In the genomic region with DNA sequence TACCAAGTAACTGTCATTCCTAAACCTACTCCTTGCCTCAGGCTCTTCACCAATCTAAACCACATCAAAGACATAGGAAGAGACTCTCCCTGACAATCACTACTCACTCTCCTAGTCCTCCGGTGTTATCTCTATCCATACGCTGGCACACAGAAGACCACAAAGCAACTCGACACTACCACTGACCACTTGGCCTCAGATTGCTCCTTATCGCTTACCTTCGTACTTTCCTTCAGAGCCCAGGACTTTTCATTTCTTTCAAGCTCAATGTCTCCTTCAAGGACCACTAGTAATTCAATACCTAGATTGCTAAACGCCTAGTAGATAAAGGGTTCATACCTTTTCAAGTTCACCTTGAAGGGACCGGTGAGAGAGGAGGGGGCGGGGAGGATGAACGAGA, we compare ENCODE assay signal across 10 mouse cellular contexts. TPM values are rescaled to one million over a fixed set of nuclear protein-coding genes. Genes with fewer than 3 reads are reported as not detected.
A peak's percentile ranks its signal among the peaks of the same experiment; 100 is the strongest.
DNase-seq lines count a peak whose midpoint lies in the region; ATAC-seq and TF ChIP-seq lines count a peak whose summit lies in the region.
"Had no signal": no experiment of that assay in that cellular context is flagged by ENCODE, and none has a peak within 500 bp of the region (broad histone marks: within the 10 kb centered on the region; RNA-seq: fewer than 3 reads in every experiment).

No protein-coding gene starts in this region.

- H3K27ac ChIP-seq in lung, embryonic 15.5 days = no peak overlapping the region; the same call in 1 of the 2 replicates
- no peak overlapping the region for H3K27ac ChIP-seq in forebrain, embryonic 10.5 days
- H3K27ac ChIP-seq in limb, embryonic 11.5 days (replicated peaks; ENCODE audit: low read depth, low read length) = no peak overlapping the region
- peak overlapping the region; percentile 48 for H3K27ac ChIP-seq in small intestine, adult 2 months (ENCODE audit: insufficient read depth, low read depth, low read length)

- peak overlapping the region; percentile 67 for H3K4me2 ChIP-seq in lung, embryonic 15.5 days
- peak overlapping the region; percentile 77 for H3K4me2 ChIP-seq in limb, embryonic 11.5 days (ENCODE audit: low read depth, severe bottlenecking)

- intact Hi-C loops in gastrocnemius, postnatal 14 days (cut with DNase I; ENCODE audit: low total_unique reads) = loop anchor here (5.0 kb wide), 1 partner anchor 67 kb away; no protein-coding TSS in a partner anchor

- H3K9ac ChIP-seq in lung, embryonic 15.5 days = peak overlapping the region; percentile 55
- no peak overlapping the region for H3K9ac ChIP-seq in limb, embryonic 11.5 days (ENCODE audit: low read length)

- no peaks in the 10 kb centered on the region for H3K27me3 ChIP-seq in lung, embryonic 15.5 days
- no peaks in the 10 kb centered on the region for H3K27me3 ChIP-seq in forebrain, embryonic 10.5 days (ENCODE audit: poor library complexity, severe bottlenecking)
- no peaks in the 10 kb centered on the region for H3K27me3 ChIP-seq in limb, embryonic 11.5 days (ENCODE audit: control insufficient read depth, insufficient read depth, low read length)
- no peaks in the 10 kb centered on the region for H3K27me3 ChIP-seq in small intestine, adult 2 months (ENCODE audit: control insufficient read depth, insufficient read depth, low read length)

- ATAC-seq in lung, embryonic 15.5 days (ENCODE audit: borderline replicate concordance, extremely low read depth, low FRiP score, low TSS enrichment) = no peak
- ATAC-seq in limb, embryonic 11.5 days (ENCODE audit: insufficient number of reproducible peaks, low FRiP score, low TSS enrichment, low read depth) = no peak

- TF ChIP-seq CTCF in small intestine, adult 2 months (IDR thresholded peaks at IDR 0.05; ENCODE audit: extremely low read depth, insufficient read length, insufficient replicate concordance, low read depth, low read length) = no peak

- H3K4me3 ChIP-seq in lung, embryonic 15.5 days = peak overlapping the region; percentile 70
- peak overlapping the region; percentile 69 for H3K4me3 ChIP-seq in forebrain, embryonic 10.5 days
- peak overlapping the region; percentile 71 for H3K4me3 ChIP-seq in limb, embryonic 11.5 days (ENCODE audit: low read depth, low read length)
- no peak overlapping the region for H3K4me3 ChIP-seq in small intestine, adult 2 months (ENCODE audit: low read depth, low read length)

- H3K36me3 ChIP-seq in lung, embryonic 15.5 days = peaks cover 9% of the 10 kb centered on the region; the same call in 1 of the 2 replicates
- peaks cover 50% of the 10 kb centered on the region for H3K36me3 ChIP-seq in forebrain, embryonic 10.5 days (replicated peaks)
- H3K36me3 ChIP-seq in limb, embryonic 11.5 days (ENCODE audit: control insufficient read depth, insufficient read depth, low read length) = no peaks in the 10 kb centered on the region; the same call in 1 of the 2 replicates
- H3K36me3 ChIP-seq in small intestine, adult 2 months (ENCODE audit: control insufficient read depth, insufficient read depth, low read length) = peaks cover 3% of the 10 kb centered on the region; the same call in 1 of the 2 replicates

- H3K4me1 ChIP-seq in lung, embryonic 15.5 days = peaks cover 20% of the 10 kb centered on the region
- H3K4me1 ChIP-seq in forebrain, embryonic 10.5 days = peaks cover 25% of the 10 kb centered on the region
- peaks cover 11% of the 10 kb centered on the region for H3K4me1 ChIP-seq in limb, embryonic 11.5 days (ENCODE audit: control insufficient read depth, insufficient read depth, low read length)
- H3K4me1 ChIP-seq in small intestine, adult 2 months (ENCODE audit: control insufficient read depth, insufficient read depth, insufficient read length, low read length) = peaks cover 10% of the 10 kb centered on the region; the same call in 1 of the 2 replicates

- no peak for DNase-seq in lung, postnatal 36 days
- no peak for DNase-seq in forebrain, embryonic 10.5 days (ENCODE audit: extremely low spot score, low spot score)
- DNase-seq in limb, embryonic 11.5 days (ENCODE audit: low spot score) = no peak
- no peak for DNase-seq in gastrocnemius, postnatal 14 days
- no peak for DNase-seq in spleen, adult 18-20 months
- DNase-seq in adrenal gland, adult 2 months = no peak
- DNase-seq: adrenal gland, postnatal 25 days; kidney, adult 2 months had no signal

- no peak for TF ChIP-seq POLR2A in small intestine, adult 2 months (IDR thresholded peaks at IDR 0.05; ENCODE audit: low read depth, low read length)

- 56% methylated on average over 9 of the region's 9 CpGs for WGBS in lung, embryonic 15.5 days
- WGBS in forebrain, embryonic 10.5 days = 93% methylated on average over 9 of the region's 9 CpGs
- 90% methylated on average over 9 of the region's 9 CpGs for WGBS in limb, embryonic 11.5 days
- WGBS in small intestine, adult 2 months = 27% methylated on average over 9 of the region's 9 CpGs

- H3K9me3 ChIP-seq in lung, embryonic 15.5 days = no peaks in the 10 kb centered on the region
- no peaks in the 10 kb centered on the region for H3K9me3 ChIP-seq in forebrain, embryonic 10.5 days
- no peaks in the 10 kb centered on the region for H3K9me3 ChIP-seq in limb, embryonic 11.5 days (ENCODE audit: control insufficient read depth, low read length)

RNA-seq across cellular contexts. Expression of a gene that starts 1.4 kb away (rescaled TPM):
- 25.3 and 26.0 TPM in 2 replicates for polyA plus RNA-seq in lung, embryonic 15.5 days (2015; fragmentation: Nextera tagmentation; extraction: Ambion mirVana)
- 31.1 and 34.2 TPM in 2 replicates for polyA plus RNA-seq in forebrain, embryonic 10.5 days (2016; fragmentation: Nextera tagmentation; extraction: Ambion mirVana)
- polyA plus RNA-seq in limb, embryonic 11.5 days (2014; fragmentation: Nextera tagmentation; extraction: Ambion mirVana) = 29.0 and 30.3 TPM in 2 replicates
- 16.1 and 26.0 TPM in 2 replicates for polyA plus RNA-seq in small intestine, adult 2 months (2012; rRNA removed)
- 10 to 100 TPM; 17.9 to 18.9 TPM for total RNA-seq in gastrocnemius, postnatal 14 days (2021)
- 10 to 100 TPM; 28.5 to 36.9 TPM for total RNA-seq in adrenal gland, adult 2 months (2021)
- 12.3 and 12.8 TPM in 2 replicates for polyA plus RNA-seq in adrenal gland, adult 2 months (2012; rRNA removed)

RNA-seq across cellular contexts. Expression of a gene that starts 1.4 kb away (rescaled TPM):
- 32.3 and 34.4 TPM in 2 replicates for polyA plus RNA-seq in lung, embryonic 15.5 days (2015; fragmentation: Nextera tagmentation; extraction: Ambion mirVana)
- 48.6 and 50.7 TPM in 2 replicates for polyA plus RNA-seq in forebrain, embryonic 10.5 days (2016; fragmentation: Nextera tagmentation; extraction: Ambion mirVana)
- 30.0 and 30.3 TPM in 2 replicates for polyA plus RNA-seq in limb, embryonic 11.5 days (2014; fragmentation: Nextera tagmentation; extraction: Ambion mirVana)
- 4.5 and 8.3 TPM in 2 replicates for polyA plus RNA-seq in small intestine, adult 2 months (2012; rRNA removed)
- total RNA-seq in gastrocnemius, postnatal 14 days (2021) = 1 to 10 TPM; 3.8 to 4.9 TPM
- 10 to 100 TPM; 11.8 to 12.0 TPM for total RNA-seq in adrenal gland, adult 2 months (2021)
- 22.3 and 29.9 TPM in 2 replicates for polyA plus RNA-seq in adrenal gland, adult 2 months (2012; rRNA removed)

RNA-seq across cellular contexts. Expression of a gene that starts 1.6 kb away (rescaled TPM):
- polyA plus RNA-seq in lung, embryonic 15.5 days (2015; fragmentation: Nextera tagmentation; extraction: Ambion mirVana) = 0.89 and 1.2 TPM in 2 replicates
- polyA plus RNA-seq in forebrain, embryonic 10.5 days (2016; fragmentation: Nextera tagmentation; extraction: Ambion mirVana) = 1.9 TPM in 2 replicates
- polyA plus RNA-seq in limb, embryonic 11.5 days (2014; fragmentation: Nextera tagmentation; extraction: Ambion mirVana) = 1.6 and 2.4 TPM in 2 replicates
- polyA plus RNA-seq in small intestine, adult 2 months (2012; rRNA removed) = 0.88 and 1.6 TPM in 2 replicates
- under 1 TPM; 0.53 to 0.84 TPM for total RNA-seq in gastrocnemius, postnatal 14 days (2021)
- under 1 TPM; 0.63 to 0.79 TPM for total RNA-seq in adrenal gland, adult 2 months (2021)
- 2.4 and 2.5 TPM in 2 replicates for polyA plus RNA-seq in adrenal gland, adult 2 months (2012; rRNA removed)

RNA-seq across cellular contexts. Expression of a gene that starts 19.0 kb away (rescaled TPM):
- not detected in 2 replicates for polyA plus RNA-seq in lung, embryonic 15.5 days (2015; fragmentation: Nextera tagmentation; extraction: Ambion mirVana)
- not detected in 2 replicates for polyA plus RNA-seq in forebrain, embryonic 10.5 days (2016; fragmentation: Nextera tagmentation; extraction: Ambion mirVana)
- polyA plus RNA-seq in limb, embryonic 11.5 days (2014; fragmentation: Nextera tagmentation; extraction: Ambion mirVana) = not detected in 2 replicates
- 0.28 and 0.89 TPM in 2 replicates for polyA plus RNA-seq in small intestine, adult 2 months (2012; rRNA removed)
- under 1 TPM in 1 of 2 experiments, not detected in 1; 0.21 TPM for total RNA-seq in gastrocnemius, postnatal 14 days (2021)
- under 1 TPM in 1 of 2 experiments, not detected in 1; 0.35 TPM for total RNA-seq in adrenal gland, adult 2 months (2021)
- polyA plus RNA-seq in adrenal gland, adult 2 months (2012; rRNA removed) = not detected in 2 replicates
- total RNA-seq: adrenal gland, postnatal 25 days had no signal
- polyA plus RNA-seq: kidney, adult 2 months had no signal

RNA-seq across cellular contexts. Expression of a gene that starts 37.7 kb away (rescaled TPM):
- 0.50 and 0.87 TPM in 2 replicates for polyA plus RNA-seq in lung, embryonic 15.5 days (2015; fragmentation: Nextera tagmentation; extraction: Ambion mirVana)
- 0.57 and 1.3 TPM in 2 replicates for polyA plus RNA-seq in forebrain, embryonic 10.5 days (2016; fragmentation: Nextera tagmentation; extraction: Ambion mirVana)
- polyA plus RNA-seq in limb, embryonic 11.5 days (2014; fragmentation: Nextera tagmentation; extraction: Ambion mirVana) = 0.67 and 2.1 TPM in 2 replicates
- polyA plus RNA-seq in small intestine, adult 2 months (2012; rRNA removed) = not detected in 2 replicates
- total RNA-seq in gastrocnemius, postnatal 14 days (2021) = 100 to 1,000 TPM; 281 to 363 TPM
- total RNA-seq in adrenal gland, adult 2 months (2021) = not detected
- polyA plus RNA-seq in adrenal gland, adult 2 months (2012; rRNA removed) = 0.28 TPM in 1 of 2 replicates, not detected in the other
- total RNA-seq: adrenal gland, postnatal 25 days had no signal
